Mouse (Mus musculus) stomach, postnatal 0 days (tissue): Measurements from ENCODE around the gene Olfr173. TPM values are rescaled to one million over a fixed set of nuclear protein-coding genes. Genes with fewer than 3 reads are reported as not detected.

Source experiments
- ATAC-seq: fragments of 200-750 bp; cut with Nextera tagmentation; 2 replicates; pipeline ENCODE4 v1.8.0; 2017; ENCODE audit not compliant: low FRiP score, low TSS enrichment
- DNase-seq: peaks from one replicate; pipeline ENCODE4 v3.0.0-alpha.2; 2016; ENCODE audit warnings: low spot score
- H3K27ac ChIP-seq: fragments of 300-500 bp; sonication (generic); replicated peaks from 2 replicates; pipeline ENCODE4 v1.5.1; 2014; ENCODE audit warnings: mild to moderate bottlenecking, control low read depth
- H3K27me3 ChIP-seq: fragments of 300-500 bp; sonication (generic); 2 replicates; pipeline ENCODE4 v1.6.1; 2014; ENCODE audit warnings: low read length; ENCODE audit not compliant: control insufficient read depth, insufficient read depth
- H3K36me3 ChIP-seq: fragments of 300-500 bp; sonication (generic); 2 replicates; pipeline ENCODE4 v1.6.1; 2014; ENCODE audit warnings: low read length, mixed read lengths; ENCODE audit not compliant: control insufficient read depth, insufficient read depth
- H3K4me1 ChIP-seq: fragments of 300-500 bp; sonication (generic); replicated peaks from 2 replicates; pipeline ENCODE4 v1.6.1; 2014; ENCODE audit warnings: antibody characterized with exemption; ENCODE audit not compliant: control insufficient read depth, insufficient read depth
- H3K4me2 ChIP-seq: fragments of 300-500 bp; sonication (generic); replicated peaks from 2 replicates; pipeline ENCODE4 v1.6.1; 2014; ENCODE audit warnings: low read depth, mild to moderate bottlenecking, control low read depth, moderate library complexity
- H3K4me3 ChIP-seq: fragments of 300-500 bp; sonication (generic); 2 replicates; pipeline ENCODE4 v1.5.1; 2014; ENCODE audit warnings: low read depth, low read length, control low read depth
- H3K9ac ChIP-seq: fragments of 300-500 bp; sonication (generic); 2 replicates; pipeline ENCODE4 v1.6.1; 2014; ENCODE audit warnings: mild to moderate bottlenecking, low read length, control low read depth, mixed read lengths
- H3K9me3 ChIP-seq: fragments of 300-500 bp; sonication (generic); 2 replicates; pipeline ENCODE4 v1.6.1; 2016; ENCODE audit warnings: low read length; ENCODE audit not compliant: control insufficient read depth
- CTCF ChIP-seq: IDR thresholded peaks from 2 replicates; pipeline ENCODE4 v1.5.1; 2016; ENCODE audit warnings: antibody characterized with exemption, low read depth, mild to moderate bottlenecking, moderate library complexity
- EP300 ChIP-seq: optimal IDR thresholded peaks from 2 replicates; pipeline ENCODE3; 2016; ENCODE audit warnings: antibody characterized with exemption
- WGBS: fragments of 180-500 bp; shearing (Covaris S2); extraction: QIAGEN DNeasy Blood & Tissue Kit; methylation state at CpG from one replicate; pipeline ENCODE4 v1.1.7; 2014; 5-methylcytosine and 5-hydroxymethylcytosine counted together
- microRNA-seq: library from miRNA; unstranded; fragments of <30 nt; microRNA quantifications from one replicate; pipeline ENCODE4, GENCODE M21; 2016
- polyA plus RNA-seq: library from polyadenylated mRNA; unstranded; fragments of >200 nt; fragmentation: Nextera tagmentation; extraction: Ambion mirVana; gene quantifications from 2 replicates; pipeline ENCODE4 v1.2.1, GENCODE M21; 2015

Olfr173 gene
- not detected in 2 replicates for polyA plus RNA-seq

DNA sequence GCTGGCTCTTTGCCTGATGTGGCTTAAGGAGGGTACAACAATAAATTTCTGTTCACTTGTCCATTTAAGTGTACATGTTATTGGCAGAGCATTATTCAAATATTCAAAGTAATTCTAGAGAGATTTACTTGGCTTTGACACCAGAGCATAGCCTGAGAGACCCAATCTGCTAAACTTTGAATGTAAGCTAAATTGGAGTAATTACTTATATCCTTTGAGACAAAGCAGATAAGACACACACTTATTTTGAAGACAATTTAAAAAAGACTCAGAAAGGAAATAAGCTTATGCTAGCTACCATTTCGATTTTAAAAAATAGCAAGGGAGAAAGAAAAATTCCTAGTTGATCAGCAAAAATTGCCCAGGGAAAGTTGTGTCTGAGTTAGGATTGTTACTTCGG is at the start of gene Olfr173:
Gene Olfr173 (minus strand): TSS at position 101 of the 400 bp plus-strand sequence.
- H3K9me3 ChIP-seq, result no peaks in the 10 kb centered on the region

DNA sequence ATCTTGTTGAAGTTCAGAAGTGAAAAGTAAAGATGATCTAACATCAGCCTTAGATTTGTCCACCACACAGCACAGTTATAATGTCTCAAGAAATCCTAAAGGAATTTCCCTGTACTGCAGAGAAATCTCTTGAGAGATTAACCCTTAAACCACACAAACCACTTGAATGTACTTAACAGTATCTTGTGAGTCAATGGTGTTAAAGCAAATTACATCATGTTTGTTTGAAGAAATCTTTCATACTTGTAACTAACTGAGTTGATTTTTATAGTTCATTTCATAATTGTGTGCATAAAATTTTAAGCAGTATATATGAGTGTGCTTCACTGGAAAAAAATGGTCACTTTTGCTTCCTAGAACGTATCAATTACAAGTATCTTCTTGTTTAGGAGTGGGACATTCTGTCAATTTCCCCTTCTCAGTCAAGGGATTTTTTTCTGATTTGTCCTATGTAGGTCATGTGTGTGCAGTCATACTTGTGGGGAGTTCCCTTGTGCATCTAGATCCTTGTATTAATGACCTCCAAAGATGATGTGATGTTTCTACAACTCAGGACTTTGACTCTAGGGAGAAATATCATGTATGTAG is 26.8 kb upstream of the Olfr173 start, which contains the start of gene Olfr175-ps1:
Gene Olfr175-ps1 (minus strand): TSS at position 51 of the 588 bp plus-strand sequence.
- WGBS, result 68% methylated on average over 1 of the region's 1 CpGs

More for the DNA sequence above, at the start of gene Olfr173:
- no peaks in the 10 kb centered on the region for H3K36me3 ChIP-seq
- no peak for DNase-seq
- TF ChIP-seq EP300, result no peak
- no peak for TF ChIP-seq CTCF
- H3K27ac ChIP-seq, result no peak within 1 kb of the TSS
- no peak for ATAC-seq
- H3K4me1 ChIP-seq, result no peaks in the 10 kb centered on the region
- no peak within 1 kb of the TSS for H3K4me2 ChIP-seq
- no peak within 1 kb of the TSS for H3K4me3 ChIP-seq
- no peaks in the 10 kb centered on the region for H3K27me3 ChIP-seq
- H3K9ac ChIP-seq, result no peak within 1 kb of the TSS
- 61% methylated on average over 2 of the region's 2 CpGs for whole genome bisulfite sequencing

DNA sequence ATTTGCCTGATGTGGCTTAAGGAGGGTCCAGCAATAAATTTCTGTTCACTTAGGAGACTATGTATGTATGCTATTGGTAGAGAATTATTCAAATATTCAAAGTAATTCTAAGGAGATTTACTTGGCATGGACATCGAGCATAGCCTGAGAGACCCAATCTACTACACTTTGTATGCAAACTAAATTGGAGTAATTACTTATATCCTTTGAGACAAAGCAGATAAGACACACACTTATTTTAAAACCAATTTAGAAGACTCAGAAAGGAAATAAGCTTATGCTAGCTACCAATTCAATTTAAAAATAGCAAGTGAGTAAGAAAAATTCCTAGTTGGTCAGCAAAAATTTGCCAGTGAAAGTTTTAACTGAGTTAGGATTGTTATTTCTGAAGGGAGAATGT is 37.0 kb downstream of the Olfr173 start, which contains the start of gene Olfr172:
Gene Olfr172 (minus strand): TSS at position 101 of the 400 bp plus-strand sequence.
- H3K4me1 ChIP-seq, result no peaks in the 10 kb centered on the region
- H3K27me3 ChIP-seq, result no peaks in the 10 kb centered on the region
- H3K4me2 ChIP-seq, result no peak within 1 kb of the TSS
- TF ChIP-seq CTCF (no peak), EP300 (no peak)
- no peak within 1 kb of the TSS for H3K4me3 ChIP-seq
- H3K9ac ChIP-seq, result no peak within 1 kb of the TSS
- H3K27ac ChIP-seq, result no peak within 1 kb of the TSS
- no peak for ATAC-seq
- no peak for DNase-seq
- no peaks in the 10 kb centered on the region for H3K9me3 ChIP-seq
- no peaks in the 10 kb centered on the region for H3K36me3 ChIP-seq
- 73% methylated on average over 1 of the region's 1 CpGs for WGBS

More for the DNA sequence above, 26.8 kb upstream of the Olfr173 start, which contains the start of gene Olfr175-ps1:
- ATAC-seq (no peak), DNase-seq (no peak)
- Histone ChIP-seq H3K27me3 (no peaks in the 10 kb centered on the region), H3K36me3 (no peaks in the 10 kb centered on the region), H3K4me3 (no peak within 1 kb of the TSS), H3K4me1 (no peaks in the 10 kb centered on the region), H3K4me2 (no peak within 1 kb of the TSS), H3K9ac (no peak within 1 kb of the TSS), H3K27ac (no peak within 1 kb of the TSS), H3K9me3 (no peaks in the 10 kb centered on the region)
- TF ChIP-seq EP300, result no peak
- no peak for TF ChIP-seq CTCF

DNA sequence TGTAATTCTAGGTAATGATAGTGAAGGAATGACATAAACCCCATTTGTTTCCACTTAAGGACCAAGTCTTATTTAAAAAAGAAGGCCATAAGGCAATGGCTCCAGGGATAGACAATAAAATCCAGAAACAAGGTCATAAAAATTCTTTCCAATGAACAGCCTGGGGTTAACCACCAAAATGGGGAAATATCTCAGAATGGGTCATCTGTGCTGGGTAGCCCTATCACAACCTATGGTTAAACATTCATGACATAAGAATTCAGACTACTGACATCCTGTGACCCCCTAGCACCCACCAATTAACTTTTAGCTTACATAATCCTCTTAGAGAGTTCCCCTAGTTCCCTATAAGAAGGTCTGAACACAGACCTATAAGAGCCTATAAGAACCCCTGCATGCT is 43.9 kb downstream of the Olfr173 start:
- no peak for ATAC-seq

DNA sequence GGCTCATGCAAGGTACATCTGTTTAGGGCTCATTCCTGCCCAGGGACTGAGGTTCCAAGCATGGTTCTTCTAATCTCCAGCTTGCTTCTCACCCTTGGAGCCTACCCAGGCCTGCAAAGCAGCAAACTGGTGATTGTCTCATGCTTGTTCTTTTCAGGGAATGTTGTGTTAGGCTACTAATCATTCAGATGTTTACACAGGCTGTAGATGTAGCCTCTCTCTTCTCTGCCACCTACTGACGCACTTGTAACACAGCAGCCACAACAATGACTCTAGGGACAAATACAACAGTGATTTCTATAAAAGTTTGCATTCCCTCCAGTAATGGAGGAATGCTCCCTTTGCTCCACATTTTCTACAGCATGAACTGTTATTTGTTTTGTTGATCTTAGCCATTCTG is 48.8 kb downstream of the Olfr173 start:
- Histone ChIP-seq H3K9ac (no peak overlapping the region), H3K4me2 (no peak overlapping the region), H3K9me3 (no peaks in the 10 kb centered on the region), H3K36me3 (no peaks in the 10 kb centered on the region), H3K27me3 (no peaks in the 10 kb centered on the region), H3K4me3 (no peak overlapping the region), H3K4me1 (no peaks in the 10 kb centered on the region), H3K27ac (no peak overlapping the region)
- TF ChIP-seq EP300 (no peak), CTCF (peak; percentile 78)
- 15% methylated on average over 1 of the region's 1 CpGs for WGBS
- ATAC-seq (peak; percentile 84; the same call in 1 of the 2 replicates), DNase-seq (no peak)

More for the DNA sequence above, 43.9 kb downstream of the Olfr173 start:
- no peak for TF ChIP-seq CTCF
- TF ChIP-seq EP300, result no peak
- Histone ChIP-seq H3K4me3 (no peak overlapping the region), H3K27me3 (no peaks in the 10 kb centered on the region), H3K9me3 (no peaks in the 10 kb centered on the region), H3K9ac (no peak overlapping the region), H3K36me3 (no peaks in the 10 kb centered on the region), H3K4me1 (no peaks in the 10 kb centered on the region), H3K27ac (no peak overlapping the region), H3K4me2 (no peak overlapping the region)
- no peak for DNase-seq

DNA sequence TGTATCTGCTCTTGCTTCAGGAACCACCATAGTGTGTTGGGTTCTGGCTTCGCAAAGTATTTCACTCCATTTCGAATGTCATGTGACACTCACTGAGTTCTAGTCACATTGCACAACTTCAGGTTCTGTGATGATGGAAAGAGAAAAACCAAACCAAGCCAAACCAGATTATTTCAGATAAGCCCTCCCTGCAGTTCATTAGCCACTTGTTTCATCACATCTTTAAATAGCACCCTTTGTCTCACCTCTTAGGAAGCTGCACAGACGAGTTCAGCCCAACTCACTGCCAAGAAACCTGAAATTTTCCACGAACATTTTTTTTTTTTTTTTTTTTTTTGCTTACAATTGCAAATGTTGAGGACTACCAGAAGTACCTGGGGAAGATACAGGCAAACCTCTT is 53.4 kb downstream of the Olfr173 start:
- 57% methylated on average over 4 of the region's 4 CpGs for WGBS

More for the DNA sequence above, 53.4 kb downstream of the Olfr173 start:
- Histone ChIP-seq H3K4me2 (no peak overlapping the region), H3K27me3 (no peaks in the 10 kb centered on the region), H3K4me1 (no peaks in the 10 kb centered on the region), H3K9me3 (no peaks in the 10 kb centered on the region), H3K27ac (peak overlapping the region; percentile 64; the same call in 1 of the 2 replicates), H3K36me3 (no peaks in the 10 kb centered on the region), H3K4me3 (no peak overlapping the region), H3K9ac (no peak overlapping the region)
- DNase-seq (no peak), ATAC-seq (no peak)
- no peak for TF ChIP-seq EP300
- TF ChIP-seq CTCF, result no peak

Small RNA genes lying within 50 kb of the gene (microRNA-seq; reads per million reads assigned to microRNA genes)
- not detected for gene Gm27564

Other genes with a start within 250 kb of the Olfr173 start
- not detected in 2 replicates for gene Gm813, start 183.3 kb downstream of the Olfr173 start, polyA plus RNA-seq
- not detected in 2 replicates for gene E330017A01Rik, start 161.5 kb downstream of the Olfr173 start, polyA plus RNA-seq
- 42.3 and 44.9 TPM in 2 replicates for gene Cpox, start 130.0 kb downstream of the Olfr173 start, polyA plus RNA-seq
- not detected in 2 replicates for gene Gpr15, start 81.2 kb downstream of the Olfr173 start, polyA plus RNA-seq
- gene Cldnd1, start 72.4 kb downstream of the Olfr173 start, polyA plus RNA-seq, result 91.1 and 92.7 TPM in 2 replicates
- gene Olfr172, start 37.1 kb downstream of the Olfr173 start, polyA plus RNA-seq, result not detected in 2 replicates
- gene Olfr175-ps1, start 26.5 kb upstream of the Olfr173 start, polyA plus RNA-seq, result not detected in 2 replicates
- gene Olfr177, start 74.5 kb upstream of the Olfr173 start, polyA plus RNA-seq, result not detected in 2 replicates
- gene Olfr178, start 91.8 kb upstream of the Olfr173 start, polyA plus RNA-seq, result not detected in 2 replicates
- not detected in 2 replicates for gene Olfr181, start 128.5 kb upstream of the Olfr173 start, polyA plus RNA-seq
- gene Olfr180, start 129.1 kb upstream of the Olfr173 start, polyA plus RNA-seq, result not detected in 2 replicates
- gene Olfr183, start 195.1 kb upstream of the Olfr173 start, polyA plus RNA-seq, result not detected in 2 replicates
- not detected in 2 replicates for gene Olfr186, start 230.0 kb upstream of the Olfr173 start, polyA plus RNA-seq
- gene Olfr187, start 239.5 kb upstream of the Olfr173 start, polyA plus RNA-seq, result not detected in 2 replicates